Mouse (Mus musculus) lung, adult 18-20 months (tissue): Measurements from ENCODE around the gene Vmn2r9.
"Not testable (repeated sequence)": the region's sequence is repeated elsewhere in the genome, so short reads cannot be mapped to it uniquely, and the experiment has no call there.

Source experiments
- DNase-seq, 2 experiments: peaks; one replicate each; pipeline ENCODE4 v3.0.0; 2022; ENCODE audit warnings: mixed read lengths in 2 of 2

The Vmn2r9 gene

DNA sequence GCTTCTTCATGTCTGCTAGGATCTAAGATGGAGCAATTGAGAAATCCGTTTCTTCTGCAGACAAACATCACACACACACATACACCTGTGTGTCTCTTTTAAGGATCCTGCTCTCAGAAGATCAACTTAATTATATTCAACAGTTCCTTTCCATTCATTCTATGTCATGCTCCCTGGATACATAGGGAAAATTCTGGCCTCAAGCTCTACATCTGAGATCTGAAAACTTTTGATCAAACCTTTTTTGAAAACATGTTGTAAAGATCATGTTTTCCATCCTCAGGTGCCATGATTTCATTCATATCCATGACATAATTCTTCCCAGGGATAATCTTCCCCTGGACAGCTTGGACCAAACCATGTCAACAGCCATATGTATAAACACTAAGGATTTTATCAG, at the start of gene Vmn2r9:
TSS of gene Vmn2r9 (minus strand) at position 101 of the 400 bp plus-strand sequence.
- DNase-seq: not testable (repeated sequence)

GRCm38 (mm10) chr5:108866746-108867145, 14.3 kb upstream of the Vmn2r9 start:
- DNase-seq: peak; percentile 9 to 24

DNA sequence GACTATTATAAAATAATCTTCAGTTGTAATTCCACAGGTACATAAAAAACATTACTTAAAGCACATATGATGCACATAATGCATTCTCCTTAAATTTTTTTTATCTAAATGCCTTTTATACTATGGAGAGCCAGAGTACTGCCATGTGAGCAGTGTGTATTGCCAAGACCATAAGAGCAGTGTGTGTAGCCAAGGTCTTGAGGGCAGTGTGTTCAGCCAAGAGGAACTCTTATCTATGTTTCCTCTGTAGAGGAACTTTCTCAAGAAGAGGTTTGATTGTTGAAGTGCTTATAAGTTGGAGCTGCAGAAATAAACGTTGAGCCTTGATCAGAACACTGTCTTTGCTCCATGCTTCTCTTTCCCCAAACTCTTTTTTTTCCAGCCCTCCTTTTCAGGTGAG, 2.9 kb downstream of the Vmn2r9 start:
- DNase-seq: peak; percentile 55 to 66

GRCm38 (mm10) chr5:108836156-108836555, 16.2 kb downstream of the Vmn2r9 start:
- DNase-seq: peak; percentile 42 to 64

DNA sequence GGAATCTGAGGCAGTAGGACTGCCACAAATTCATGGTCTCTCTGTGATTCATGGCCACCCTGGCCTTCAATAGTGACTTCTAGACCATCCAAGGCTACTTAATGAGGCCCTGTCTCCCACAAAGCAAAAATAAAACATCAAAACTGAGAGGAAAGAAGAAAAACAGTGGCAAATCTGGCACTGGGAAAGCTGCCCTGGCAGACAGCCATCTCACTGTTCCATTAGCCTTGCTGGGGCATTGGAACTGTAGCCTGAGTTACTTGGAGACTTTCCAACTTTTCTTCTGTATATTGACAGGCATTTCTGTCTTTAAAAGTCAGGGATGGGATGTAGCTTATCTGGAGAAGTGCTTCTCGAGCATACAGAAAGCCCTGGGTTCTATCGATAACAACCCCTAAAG, 29.1 kb downstream of the Vmn2r9 start:
- DNase-seq: no peak

DNA sequence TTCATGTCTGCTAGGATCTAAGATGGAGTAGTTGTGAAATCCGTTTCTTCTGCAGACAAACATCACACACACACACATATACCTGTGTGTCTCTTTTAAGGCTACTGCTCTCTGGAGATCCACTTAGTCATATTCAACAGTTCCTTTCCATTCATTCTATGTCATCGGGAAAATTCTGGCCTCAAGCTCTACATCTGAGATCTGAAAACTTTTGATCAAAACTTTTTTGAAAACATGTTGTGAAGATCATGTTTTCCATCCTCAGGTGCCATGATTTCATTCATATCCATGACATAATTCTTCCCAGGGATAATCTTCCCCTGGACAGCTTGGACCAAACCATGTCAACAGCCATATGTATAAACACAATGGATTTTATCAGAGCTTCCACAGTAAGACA, 43.7 kb downstream of the Vmn2r9 start, which contains the start of gene Vmn2r8:
TSS of gene Vmn2r8 (minus strand) at position 101 of the 400 bp plus-strand sequence.
- not testable (repeated sequence) for DNase-seq

- peak; percentile 44 to 52 for DNase-seq
Measured at GRCm38 (mm10) chr5:108803646-108804045, 48.8 kb downstream of the Vmn2r9 start.

DNA sequence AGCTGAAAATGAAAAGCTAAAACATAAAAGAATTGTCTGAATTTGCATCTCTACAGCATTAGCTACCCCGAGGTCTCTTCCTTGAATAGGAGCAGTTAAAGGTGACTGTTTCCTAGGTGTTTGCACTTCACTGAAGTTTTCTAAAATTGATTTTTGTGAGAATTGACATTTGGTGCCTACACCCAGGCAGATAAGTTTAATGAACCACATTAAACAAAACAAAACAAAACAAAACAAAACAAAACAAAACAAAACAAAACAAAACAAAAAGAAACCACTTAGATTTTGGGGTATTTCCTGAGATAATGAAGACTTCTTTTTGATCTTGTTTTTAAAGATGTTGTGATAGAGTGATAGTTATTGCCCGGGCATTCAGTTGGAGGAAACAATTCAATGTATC, 57.1 kb downstream of the Vmn2r9 start, which contains the start of gene Tmed11:
TSS of gene Tmed11 (minus strand) at position 101 of the 400 bp plus-strand sequence.
- DNase-seq: not testable (repeated sequence)

GRCm38 (mm10) chr5:108790385-108790784, 62.0 kb downstream of the Vmn2r9 start:
- DNase-seq: peak; percentile 37 to 52
